Mouse (Mus musculus) hindbrain, embryonic 10.5 days (tissue): ENCODE measurements around the gene Aasdhppt. TPM values are rescaled to one million over a fixed set of nuclear protein-coding genes. Genes with fewer than 3 reads are reported as not detected.

Experiments
- DNase-seq: peaks from one replicate; pipeline ENCODE4 v3.0.0-alpha.2; 2017; ENCODE audit warnings: low spot score
- H3K27ac ChIP-seq: fragments of 300-500 bp; sonication (generic); 2 replicates; pipeline ENCODE4 v1.5.1; 2016; ENCODE audit warnings: mild to moderate bottlenecking, moderate library complexity
- H3K27me3 ChIP-seq: fragments of 300-500 bp; sonication (generic); 2 replicates; pipeline ENCODE4 v1.6.1; 2016; ENCODE audit warnings: mild to moderate bottlenecking; ENCODE audit not compliant: poor library complexity, insufficient read depth, severe bottlenecking
- H3K36me3 ChIP-seq: fragments of 300-500 bp; sonication (generic); 2 replicates; pipeline ENCODE4 v1.6.1; 2016; ENCODE audit warnings: mild to moderate bottlenecking, moderate library complexity
- H3K4me1 ChIP-seq: fragments of 300-500 bp; sonication (generic); replicated peaks from 2 replicates; pipeline ENCODE4 v1.6.1; 2016; ENCODE audit warnings: mild to moderate bottlenecking
- H3K4me3 ChIP-seq: fragments of 300-500 bp; sonication (generic); 2 replicates; pipeline ENCODE4 v1.5.1; 2016; ENCODE audit warnings: mild to moderate bottlenecking, moderate library complexity
- H3K9me3 ChIP-seq: fragments of 300-500 bp; sonication (generic); 2 replicates; pipeline ENCODE4 v1.6.1; 2016; ENCODE audit warnings: mild to moderate bottlenecking, moderate library complexity
- WGBS: fragments of 180-500 bp; shearing (Covaris S2); methylation state at CpG from one replicate; pipeline ENCODE4 v1.1.7; 2016; 5-methylcytosine and 5-hydroxymethylcytosine counted together
- polyA plus RNA-seq: library from polyadenylated mRNA; unstranded; fragments of >200 nt; fragmentation: Nextera tagmentation; extraction: Ambion mirVana; gene quantifications from 2 replicates; pipeline ENCODE4 v1.2.1, GENCODE M21; 2016

Gene Aasdhppt
- polyA plus RNA-seq, 1 experiment from 2014 or later: 25.0 TPM

DNA sequence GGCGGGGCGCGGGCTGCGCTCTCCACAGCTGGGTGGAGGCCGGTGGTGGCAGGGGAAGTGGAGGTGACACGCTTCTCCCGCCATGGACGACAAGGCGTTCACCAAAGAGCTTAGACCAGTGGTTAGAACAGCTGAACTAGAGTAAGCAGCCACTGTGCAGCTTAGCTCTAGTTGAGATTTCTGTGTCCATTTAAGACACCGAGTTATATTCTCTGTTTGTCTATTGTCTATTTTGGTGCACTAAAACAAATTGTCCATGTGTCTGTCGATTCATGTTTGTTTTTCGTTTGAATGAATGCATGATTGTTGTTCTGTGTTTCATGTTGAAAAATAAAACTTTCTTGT is 48.6 kb downstream of the Aasdhppt start:
- Histone ChIP-seq H3K36me3 (no peaks in the 10 kb centered on the region), H3K4me1 (no peaks in the 10 kb centered on the region), H3K27ac (no peak overlapping the region), H3K9me3 (peaks cover 25% of the 10 kb centered on the region), H3K4me3 (peak overlapping the region; percentile 37), H3K27me3 (no peaks in the 10 kb centered on the region)
- 69% methylated on average over 12 of the region's 12 CpGs for WGBS
- no peak for DNase-seq

DNA sequence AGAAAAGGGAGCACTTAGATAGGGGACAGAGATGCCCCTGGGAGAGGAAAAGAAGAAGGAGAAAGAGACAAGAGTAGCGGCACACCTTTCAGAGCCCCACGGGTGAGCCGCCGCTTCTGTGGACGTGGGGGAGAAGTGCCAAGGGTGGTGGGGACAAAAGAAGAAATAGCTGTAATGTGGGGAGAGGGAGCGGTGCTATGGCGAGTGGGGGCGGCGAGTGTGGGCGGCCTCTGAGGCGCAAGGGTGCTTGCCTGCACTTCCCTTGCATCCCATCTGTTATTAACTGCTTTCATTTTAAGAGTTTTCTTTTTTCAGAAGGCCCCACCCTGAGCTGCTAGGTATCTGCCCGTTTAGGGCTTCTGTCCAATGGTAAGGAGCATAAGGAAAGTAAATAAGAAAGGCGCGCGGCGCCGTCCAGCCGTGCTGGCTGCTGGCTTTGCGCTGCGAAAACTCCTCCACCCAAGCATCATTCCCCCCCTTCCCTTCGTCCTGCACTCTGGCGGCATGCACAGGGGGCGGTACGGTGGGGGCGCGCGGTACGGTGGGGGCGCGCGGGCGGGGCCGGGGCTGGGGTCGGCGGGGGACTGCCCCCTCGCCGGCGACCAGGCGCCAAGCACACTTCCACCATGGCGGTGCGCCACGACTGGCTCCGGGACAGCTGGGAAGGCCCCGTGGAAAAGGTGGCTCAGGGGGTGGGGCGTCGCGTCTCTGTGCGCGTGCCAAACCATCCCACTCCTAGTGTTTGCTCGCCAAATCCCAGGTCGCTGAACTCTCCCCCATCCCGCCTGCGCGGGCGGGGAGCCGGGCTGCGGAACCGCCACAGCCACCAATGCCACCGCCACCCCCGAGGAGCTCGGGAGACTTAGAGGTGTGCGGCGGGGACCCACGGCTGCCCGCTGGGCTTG is 49.2 kb downstream of the Aasdhppt start:
- Histone ChIP-seq H3K4me3 (peak overlapping the region; percentile 37), H3K9me3 (peaks cover 25% of the 10 kb centered on the region), H3K27me3 (no peaks in the 10 kb centered on the region), H3K4me1 (no peaks in the 10 kb centered on the region), H3K27ac (0 out of 2 replicates have a peak overlapping the region, but pooled peaks have one; percentile 23), H3K36me3 (no peaks in the 10 kb centered on the region)
- peak; percentile 47 for DNase-seq
- WGBS: 49% methylated on average over 65 of the region's 65 CpGs

- no peak overlapping the region for H3K27ac ChIP-seq
- no peak for DNase-seq
- WGBS: 89% methylated on average over 10 of the region's 10 CpGs
Observed at GRCm38 (mm10) chr9:4259074-4259473, 50.2 kb downstream of the Aasdhppt start.

More at GRCm38 (mm10) chr9:4259074-4259473, 50.2 kb downstream of the Aasdhppt start:
- peaks cover 25% of the 10 kb centered on the region for H3K9me3 ChIP-seq
- no peaks in the 10 kb centered on the region for H3K4me1 ChIP-seq
- H3K4me3 ChIP-seq: no peak overlapping the region
- no peaks in the 10 kb centered on the region for H3K36me3 ChIP-seq
- H3K27me3 ChIP-seq: no peaks in the 10 kb centered on the region

Other genes with a start within 250 kb of the Aasdhppt start
- 6.2 and 6.3 TPM in 2 replicates for gene Kbtbd3, start 362 bp upstream of the Aasdhppt start, polyA plus RNA-seq
- gene Msantd4, start 67.1 kb upstream of the Aasdhppt start, polyA plus RNA-seq: 49.8 and 54.7 TPM in 2 replicates